Mouse (Mus musculus) testis, adult 2 months (tissue): ENCODE data around the gene Hpn.

Experiments used
- CTCF ChIP-seq: fragments of 200-500 bp; IDR thresholded peaks from 2 replicates; pipeline ENCODE4 v1.5.1; 2012; ENCODE audit warnings: low read depth, mild to moderate bottlenecking, inconsistent platforms, low read length, moderate library complexity; ENCODE audit not compliant: control insufficient read depth, insufficient read depth, insufficient replicate concordance
- POLR2A ChIP-seq: fragments of 200-500 bp; IDR thresholded peaks from 2 replicates; pipeline ENCODE4 v1.6.1; 2012; ENCODE audit warnings: low read depth, mild to moderate bottlenecking, inconsistent platforms, low read length, moderate library complexity; ENCODE audit not compliant: control insufficient read depth

DNA sequence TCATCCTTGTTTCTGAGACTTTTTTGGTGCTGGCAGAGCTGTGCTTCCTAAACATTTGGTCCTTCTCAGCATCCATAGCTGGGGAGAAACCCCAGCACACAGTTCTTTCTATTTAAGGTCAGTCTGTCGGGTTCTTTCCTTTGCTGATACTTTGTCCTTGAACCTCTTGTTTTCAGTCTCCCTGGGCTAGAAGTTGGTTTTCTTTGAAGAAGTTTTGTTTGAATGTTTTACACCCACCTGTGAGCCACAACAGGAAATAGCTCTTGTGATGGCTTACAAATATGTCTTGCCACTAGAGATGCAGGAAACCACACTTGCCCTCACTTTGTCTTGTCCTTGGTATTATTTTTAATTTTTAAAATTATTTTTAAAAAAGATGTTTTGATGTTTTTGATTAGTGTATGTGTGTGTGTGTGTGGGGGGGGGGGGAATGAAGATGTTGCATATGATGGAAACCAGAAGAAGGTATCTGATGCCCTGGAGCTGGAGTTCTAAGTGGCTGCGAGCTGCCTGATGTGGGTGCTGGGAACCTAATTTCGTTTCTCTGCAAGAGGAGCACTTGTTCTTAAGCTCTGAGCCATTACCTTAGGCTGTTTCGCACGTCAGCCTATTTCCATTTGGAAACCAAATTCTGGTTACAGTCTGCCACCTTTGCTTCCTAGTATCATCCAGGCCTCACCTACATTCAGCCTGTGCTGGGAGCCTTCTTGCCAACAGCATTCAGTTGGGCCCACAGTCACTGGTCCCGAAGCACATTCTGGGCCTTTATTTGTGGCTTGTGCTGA, 38.6 kb upstream of the Hpn start:
- TF ChIP-seq CTCF = no peak
- no peak for TF ChIP-seq POLR2A
